8 mouse cellular contexts compared by ENCODE assay signal in genomic region chr2:173023371-173023851, GRCm38 (mm10). TPM values are rescaled to one million over a fixed set of nuclear protein-coding genes. Genes with fewer than 3 reads are reported as not detected.
DNase-seq lines count a peak whose midpoint lies in the region; ATAC-seq and TF ChIP-seq lines count a peak whose summit lies in the region.

No protein-coding gene starts in this region.

- 62% methylated on average over 7 of the region's 7 CpGs for WGBS in heart, embryonic 10.5 days
- WGBS in bone marrow, adult 2 months, result 7% methylated on average over 7 of the region's 7 CpGs
- 92% methylated on average over 7 of the region's 7 CpGs for WGBS in hindbrain, embryonic 15.5 days
- WGBS in midbrain, embryonic 14.5 days, result 90% methylated on average over 7 of the region's 7 CpGs

- H3K4me3 ChIP-seq in heart, embryonic 10.5 days, result peak overlapping the region; percentile 91
- H3K4me3 ChIP-seq in bone marrow, adult 2 months (replicated peaks; ENCODE audit: control insufficient read depth, low read depth, low read length), result peak overlapping the region; percentile 93
- peak overlapping the region; percentile 82; the same call in 1 of the 2 replicates for H3K4me3 ChIP-seq in hindbrain, embryonic 15.5 days
- H3K4me3 ChIP-seq in midbrain, embryonic 14.5 days (replicated peaks; ENCODE audit: low read depth, low read length), result peak overlapping the region; percentile 82

- TF ChIP-seq POLR2A in bone marrow, adult 2 months (IDR thresholded peaks at IDR 0.05; ENCODE audit: borderline replicate concordance, control insufficient read depth, low read depth, low read length), result no peak

- no peak for TF ChIP-seq CTCF in bone marrow, adult 2 months (IDR thresholded peaks at IDR 0.05; ENCODE audit: control insufficient read depth, insufficient read depth, low read length)

- ATAC-seq in hindbrain, embryonic 15.5 days (ENCODE audit: low FRiP score, low read depth), result no peak
- no peak for ATAC-seq in midbrain, embryonic 14.5 days (ENCODE audit: low FRiP score, low TSS enrichment)

- H3K27me3 ChIP-seq in heart, embryonic 10.5 days (ENCODE audit: insufficient read depth, poor library complexity, severe bottlenecking), result peaks cover 9% of the 10 kb centered on the region
- peaks cover 26% of the 10 kb centered on the region for H3K27me3 ChIP-seq in hindbrain, embryonic 15.5 days
- peaks cover 30% of the 10 kb centered on the region for H3K27me3 ChIP-seq in midbrain, embryonic 14.5 days (ENCODE audit: control insufficient read depth, insufficient read depth, low read length)

- H3K4me1 ChIP-seq in heart, embryonic 10.5 days, result peaks cover 81% of the 10 kb centered on the region
- H3K4me1 ChIP-seq in bone marrow, adult 2 months (ENCODE audit: control insufficient read depth, insufficient read depth, low read length), result peaks cover 33% of the 10 kb centered on the region
- peaks cover 65% of the 10 kb centered on the region for H3K4me1 ChIP-seq in hindbrain, embryonic 15.5 days (replicated peaks)
- peaks cover 48% of the 10 kb centered on the region for H3K4me1 ChIP-seq in midbrain, embryonic 14.5 days (ENCODE audit: control insufficient read depth, insufficient read depth, low read length)

- H3K36me3 ChIP-seq in heart, embryonic 10.5 days, result peaks cover 53% of the 10 kb centered on the region
- no peaks in the 10 kb centered on the region for H3K36me3 ChIP-seq in hindbrain, embryonic 15.5 days
- peaks cover 9% of the 10 kb centered on the region; the same call in 1 of the 2 replicates for H3K36me3 ChIP-seq in midbrain, embryonic 14.5 days (ENCODE audit: control insufficient read depth, insufficient read depth, low read length)

- H3K9me3 ChIP-seq in heart, embryonic 10.5 days, result no peaks in the 10 kb centered on the region
- no peaks in the 10 kb centered on the region for H3K9me3 ChIP-seq in hindbrain, embryonic 15.5 days
- no peaks in the 10 kb centered on the region for H3K9me3 ChIP-seq in midbrain, embryonic 14.5 days (ENCODE audit: control insufficient read depth, low read length)

- H3K4me2 ChIP-seq in hindbrain, embryonic 15.5 days, result peak overlapping the region; percentile 66
- peak overlapping the region; percentile 90 for H3K4me2 ChIP-seq in midbrain, embryonic 14.5 days (ENCODE audit: low read length)

- H3K9ac ChIP-seq in hindbrain, embryonic 15.5 days, result no peak overlapping the region
- peak overlapping the region; percentile 73; the same call in 1 of the 2 replicates for H3K9ac ChIP-seq in midbrain, embryonic 14.5 days (replicated peaks; ENCODE audit: low read length)

- H3K27ac ChIP-seq in heart, embryonic 10.5 days, result peak overlapping the region; percentile 91; the same call in 1 of the 2 replicates
- H3K27ac ChIP-seq in bone marrow, adult 2 months (ENCODE audit: control insufficient read depth, insufficient read depth, low read depth, low read length, poor library complexity), result peak overlapping the region; percentile 90
- H3K27ac ChIP-seq in hindbrain, embryonic 15.5 days (replicated peaks), result no peak overlapping the region
- no peak overlapping the region for H3K27ac ChIP-seq in midbrain, embryonic 14.5 days (replicated peaks; ENCODE audit: low read depth, low read length)

- DNase-seq in heart, embryonic 10.5 days (ENCODE audit: low spot score), result no peak
- DNase-seq in heart, adult 8-10 months (ENCODE audit: low spot score), result no peak
- no peak for DNase-seq in midbrain, embryonic 14.5 days
- no peak for DNase-seq in yolk sac, embryonic 10.5 days (ENCODE audit: low spot score)
- DNase-seq in layer of hippocampus, postnatal 14 days (ENCODE audit: low spot score in 2 of 2), result no peak
- DNase-seq in retina, postnatal 1 day, result no peak

RNA-seq across cellular contexts. Expression of gene Rbm38, which starts 3.1 kb away (rescaled TPM):
- polyA plus RNA-seq in heart, embryonic 10.5 days (2016; fragmentation: Nextera tagmentation; extraction: Ambion mirVana), result 156 and 188 TPM in 2 replicates
- total RNA-seq in heart, adult 8-10 months (2022), result 100 to 1,000 TPM; 143 to 197 (median 166) TPM
- polyA plus RNA-seq in bone marrow, adult 2 months (2011; ENCODE audit: insufficient read depth, insufficient read length, low replicate concordance, missing spikeins), result 204 and 219 TPM in 2 replicates
- polyA plus RNA-seq in hindbrain, embryonic 15.5 days (2015; fragmentation: Nextera tagmentation; extraction: Ambion mirVana), result 14.1 and 17.3 TPM in 2 replicates
- 17.1 and 18.8 TPM in 2 replicates for polyA plus RNA-seq in midbrain, embryonic 14.5 days (2014; fragmentation: Nextera tagmentation; extraction: Ambion mirVana)
- 1 to 10 TPM; 4.1 to 6.6 TPM for total RNA-seq in layer of hippocampus, postnatal 14 days (2021)

RNA-seq across cellular contexts. Expression of gene Rae1, which starts 23.5 kb away (rescaled TPM):
- polyA plus RNA-seq in heart, embryonic 10.5 days (2016; fragmentation: Nextera tagmentation; extraction: Ambion mirVana), result 139 and 162 TPM in 2 replicates
- total RNA-seq in heart, adult 8-10 months (2022), result 10 to 100 TPM; 20.2 to 24.8 (median 23.0) TPM
- polyA plus RNA-seq in bone marrow, adult 2 months (2011; ENCODE audit: insufficient read depth, insufficient read length, low replicate concordance, missing spikeins), result 55.2 and 61.5 TPM in 2 replicates
- 111 and 112 TPM in 2 replicates for polyA plus RNA-seq in hindbrain, embryonic 15.5 days (2015; fragmentation: Nextera tagmentation; extraction: Ambion mirVana)
- polyA plus RNA-seq in midbrain, embryonic 14.5 days (2014; fragmentation: Nextera tagmentation; extraction: Ambion mirVana), result 115 and 127 TPM in 2 replicates
- total RNA-seq in layer of hippocampus, postnatal 14 days (2021), result 10 to 100 TPM; 71.8 to 75.5 TPM

RNA-seq across cellular contexts. Expression of gene Spo11, which starts 45.9 kb away (rescaled TPM):
- 0.06 and 0.20 TPM in 2 replicates for polyA plus RNA-seq in heart, embryonic 10.5 days (2016; fragmentation: Nextera tagmentation; extraction: Ambion mirVana)
- total RNA-seq in heart, adult 8-10 months (2022), result not detected
- 0.70 TPM in 1 of 2 replicates, not detected in the other for polyA plus RNA-seq in bone marrow, adult 2 months (2011; ENCODE audit: insufficient read depth, insufficient read length, low replicate concordance, missing spikeins)
- polyA plus RNA-seq in hindbrain, embryonic 15.5 days (2015; fragmentation: Nextera tagmentation; extraction: Ambion mirVana), result 0.96 and 1.4 TPM in 2 replicates
- 0.68 TPM in 1 of 2 replicates, not detected in the other for polyA plus RNA-seq in midbrain, embryonic 14.5 days (2014; fragmentation: Nextera tagmentation; extraction: Ambion mirVana)
- under 1 TPM in 1 of 2 experiments, not detected in 1; 0.24 TPM for total RNA-seq in layer of hippocampus, postnatal 14 days (2021)

Comparison
In these comparisons a context has a peak if more than half of its experiments do, and no peak if none do; other contexts are left out.
1. H3K27ac ChIP-seq: peak in heart, embryonic 10.5 days (single experiment) and bone marrow, adult 2 months (single experiment); none in hindbrain, embryonic 15.5 days (single experiment) and midbrain, embryonic 14.5 days (single experiment).
2. Peak in every context shown above with its lines, with median percentiles within 50 percentile points of each other: H3K4me3 ChIP-seq.